Mouse (Mus musculus) kidney, adult 8-10 months (tissue): ENCODE measurements at regions not wholly inside any gene's neighbourhood (a gene's known extent, or its start where the extent isn't known, plus 50 kb on each side); places are given as distances from the start of the nearest gene placed in this dataset.
"Not testable (repeated sequence)": the region's sequence is repeated elsewhere in the genome, so short reads cannot be mapped to it uniquely, and the experiment has no call there.

Source experiments
- DNase-seq, 2 experiments: peaks; one replicate each; pipeline ENCODE4 v3.0.0; 2022

DNA sequence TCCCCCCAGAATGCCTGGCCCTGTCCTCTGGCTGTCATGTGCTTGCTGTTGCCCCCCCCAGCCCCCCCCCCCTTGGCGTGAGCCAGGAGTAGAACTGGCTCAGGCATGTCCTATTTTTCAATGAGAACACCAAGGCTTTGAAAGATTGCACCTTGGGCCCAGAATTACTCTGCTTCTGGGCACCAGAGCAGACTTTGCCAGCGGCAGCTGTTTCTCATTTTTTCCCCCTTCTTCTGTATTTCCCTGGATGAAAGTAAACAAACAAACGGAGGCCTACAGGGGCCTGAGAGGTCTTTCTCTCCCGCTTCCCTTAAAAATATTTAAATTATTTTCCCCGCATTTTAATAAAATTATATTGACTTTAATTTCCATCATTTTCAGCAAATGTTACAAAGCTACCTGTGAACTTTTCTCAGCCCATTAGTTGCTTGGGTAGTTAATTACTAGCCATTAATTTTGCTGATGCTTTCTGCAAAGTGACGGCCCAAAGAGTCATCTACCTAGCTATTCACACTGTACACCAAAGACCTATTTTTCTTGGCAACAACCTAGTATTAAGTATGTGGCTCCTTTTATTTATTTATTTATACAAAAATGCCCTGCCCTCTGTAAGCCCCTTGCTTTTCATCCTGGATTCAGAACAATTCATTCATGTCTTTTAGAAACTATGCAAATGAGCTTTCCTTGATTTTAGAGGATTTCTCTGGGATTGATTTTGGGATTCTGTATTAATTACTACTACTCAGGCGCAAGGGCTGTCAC, 496.2 kb upstream of the Fam160b2 start:
- DNase-seq = no peak

GRCm38 (mm10) chr14:71092626-71093326, 493.1 kb upstream of the Fam160b2 start:
- DNase-seq = no peak

- no peak for DNase-seq
Measured at GRCm38 (mm10) chr14:71085721-71086120, 486.1 kb upstream of the Fam160b2 start.

- DNase-seq = no peak
Measured at GRCm38 (mm10) chr14:71082327-71082726, 482.7 kb upstream of the Fam160b2 start.

DNA sequence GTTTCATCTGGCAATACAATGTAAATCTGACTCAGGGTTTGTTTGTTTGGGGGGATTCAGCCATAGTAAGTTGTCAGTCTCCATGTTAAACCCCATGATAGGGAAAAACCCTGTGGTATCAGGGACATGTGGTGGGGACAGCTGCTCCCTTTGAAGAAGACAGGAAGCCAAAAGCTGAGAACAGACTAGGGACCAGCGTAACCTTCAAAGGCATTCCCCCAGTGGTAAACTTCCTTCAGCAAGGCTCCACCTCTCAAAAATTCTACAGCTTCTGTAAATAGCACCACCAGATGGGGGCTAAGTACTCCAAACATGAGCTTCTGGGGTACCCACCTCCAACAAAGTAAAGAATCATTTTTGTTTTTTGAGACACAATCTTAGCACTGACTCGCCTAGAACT, 476.0 kb upstream of the Fam160b2 start:
- no peak for DNase-seq

DNA sequence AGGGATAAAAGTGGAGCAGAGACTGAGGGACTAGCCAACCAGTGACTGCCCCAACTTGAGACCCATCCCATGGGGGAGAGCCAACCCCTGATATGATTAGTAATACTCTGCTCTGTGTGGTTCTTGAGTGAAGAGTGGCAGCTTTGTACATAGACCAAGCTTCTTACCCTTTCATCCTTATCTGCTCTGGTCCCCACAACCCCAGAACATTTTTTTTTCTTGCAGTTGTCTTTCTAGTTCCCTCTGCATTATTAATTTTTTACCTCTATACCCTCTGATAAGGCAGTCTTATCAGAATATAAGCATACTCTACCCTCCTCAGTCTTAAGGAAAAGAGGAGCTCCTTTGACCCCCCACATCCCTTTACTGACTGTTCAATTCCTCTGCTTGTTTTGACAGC, 474.4 kb upstream of the Fam160b2 start:
- no peak for DNase-seq

- no peak for DNase-seq
Measured at GRCm38 (mm10) chr14:71065669-71066068, 466.0 kb upstream of the Fam160b2 start.

DNA sequence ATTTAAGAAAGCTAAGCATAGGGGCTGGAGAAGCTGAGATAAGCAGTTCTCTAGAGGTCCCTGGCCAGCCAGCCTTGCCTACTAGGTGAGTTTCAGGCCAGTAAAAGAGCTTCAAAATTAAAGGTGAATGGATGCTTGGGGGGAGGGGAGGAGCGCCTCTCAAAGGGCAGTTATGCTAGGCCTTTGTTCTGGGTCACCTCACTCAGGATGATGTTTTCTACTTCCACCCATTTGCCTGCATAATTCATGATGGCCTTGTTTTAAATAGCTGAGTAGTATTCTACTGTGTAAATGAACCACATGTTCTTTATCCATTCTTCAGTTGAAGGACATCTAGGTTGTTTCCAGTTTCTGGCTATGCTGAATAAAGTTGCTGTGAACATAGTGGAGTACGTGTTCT, 457.0 kb upstream of the Fam160b2 start:
- DNase-seq = no peak

DNA sequence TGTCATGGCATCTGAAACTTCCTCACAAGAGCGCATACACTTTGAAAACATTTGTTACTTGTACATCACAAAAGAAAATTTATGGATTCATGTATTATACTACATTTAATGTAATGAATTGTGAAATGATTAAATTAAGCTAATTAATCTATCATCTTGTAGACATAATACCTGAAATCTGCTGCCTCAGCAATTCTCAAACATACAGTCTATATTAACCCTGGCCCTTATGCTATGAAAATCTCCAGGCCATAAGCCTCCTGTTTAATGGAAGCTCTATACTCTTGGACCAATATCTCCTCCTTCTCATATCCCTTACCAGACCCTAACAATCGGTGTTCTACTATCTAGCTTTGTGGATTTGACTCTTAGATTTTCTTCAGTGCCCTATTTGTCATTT, 455.8 kb upstream of the Fam160b2 start:
- no peak for DNase-seq

DNA sequence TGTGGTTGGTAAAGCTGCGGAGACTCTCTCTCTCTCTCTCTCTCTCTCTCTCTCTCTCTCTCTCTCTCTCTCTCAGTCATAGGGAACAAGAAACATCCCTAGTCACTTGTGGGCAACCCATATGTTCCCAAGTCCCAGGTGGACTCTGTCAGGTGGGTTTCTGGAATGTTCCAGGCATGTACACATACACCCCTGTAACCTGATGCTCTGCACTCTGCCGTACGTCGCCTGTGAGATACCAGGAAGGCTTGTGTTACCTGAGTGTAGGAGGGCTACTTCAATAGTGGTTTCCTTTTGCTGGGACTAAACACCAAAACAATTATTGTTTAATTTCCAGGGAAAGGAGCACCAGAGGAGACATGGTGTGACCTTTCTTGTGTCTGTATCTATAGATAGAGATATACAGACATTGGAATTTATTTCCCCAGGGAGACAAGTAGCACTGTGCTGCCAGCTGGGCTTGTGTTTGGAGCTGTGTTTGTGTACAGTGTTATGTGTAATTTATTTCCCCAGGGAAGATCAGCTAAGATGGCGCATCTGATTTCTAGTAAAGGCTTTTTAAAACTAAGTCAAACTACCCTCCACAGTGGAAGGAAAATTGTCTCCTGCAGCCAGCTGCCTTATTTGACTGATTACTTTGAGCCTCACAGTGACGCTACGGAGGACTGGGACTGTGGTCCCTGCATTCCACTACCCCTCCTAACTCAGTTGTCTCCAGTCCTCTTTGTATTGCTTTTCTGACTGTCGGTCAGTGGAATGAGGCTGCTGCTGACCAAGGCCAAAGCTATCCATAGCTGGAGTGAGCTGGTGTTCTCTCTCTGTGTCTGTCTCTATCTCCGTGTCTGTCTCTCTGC, 454.4 kb upstream of the Fam160b2 start:
- no peak for DNase-seq

DNA sequence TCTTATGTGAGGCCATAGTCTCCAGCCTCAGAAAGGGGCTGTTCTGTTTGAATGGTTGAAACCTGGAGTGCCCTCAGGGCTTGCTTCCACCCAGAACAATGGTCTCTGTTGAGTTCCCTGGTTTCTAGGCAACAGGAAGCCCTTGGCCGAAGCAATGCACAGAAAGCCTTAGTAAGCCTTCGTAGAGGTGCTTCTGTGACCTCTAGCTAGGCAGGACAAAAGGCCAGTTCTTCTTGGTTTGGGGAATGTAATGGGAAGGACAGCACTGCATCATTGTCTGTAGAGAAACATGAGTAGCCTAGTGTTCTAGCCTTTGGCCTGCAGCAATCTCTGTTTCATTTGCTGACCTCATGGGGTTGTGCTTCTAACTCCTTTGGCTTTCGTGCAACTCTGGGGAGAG, 447.5 kb upstream of the Fam160b2 start:
- DNase-seq = no peak

GRCm38 (mm10) chr14:71043879-71044770, 444.5 kb upstream of the Fam160b2 start:
- DNase-seq = not testable (repeated sequence)

DNA sequence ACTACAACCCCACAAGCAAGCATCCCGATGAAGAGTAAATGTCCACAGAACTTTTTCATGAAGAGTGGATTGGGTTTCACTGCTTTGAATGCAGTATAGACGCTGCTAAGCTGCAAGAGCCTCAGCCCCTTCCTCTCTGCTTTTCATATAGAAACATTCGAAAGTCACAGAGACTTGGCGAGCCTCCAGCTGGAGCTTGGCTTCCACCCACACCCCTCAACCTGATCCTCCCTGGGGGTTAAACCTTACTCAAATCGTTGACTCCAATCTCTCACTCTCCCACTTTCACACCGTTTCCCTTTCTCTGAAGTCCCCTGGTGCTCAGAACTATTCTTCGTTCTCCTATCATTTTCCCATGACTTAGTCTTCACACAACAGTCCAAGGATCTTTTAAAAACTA, 437.0 kb upstream of the Fam160b2 start:
- no peak for DNase-seq

DNA sequence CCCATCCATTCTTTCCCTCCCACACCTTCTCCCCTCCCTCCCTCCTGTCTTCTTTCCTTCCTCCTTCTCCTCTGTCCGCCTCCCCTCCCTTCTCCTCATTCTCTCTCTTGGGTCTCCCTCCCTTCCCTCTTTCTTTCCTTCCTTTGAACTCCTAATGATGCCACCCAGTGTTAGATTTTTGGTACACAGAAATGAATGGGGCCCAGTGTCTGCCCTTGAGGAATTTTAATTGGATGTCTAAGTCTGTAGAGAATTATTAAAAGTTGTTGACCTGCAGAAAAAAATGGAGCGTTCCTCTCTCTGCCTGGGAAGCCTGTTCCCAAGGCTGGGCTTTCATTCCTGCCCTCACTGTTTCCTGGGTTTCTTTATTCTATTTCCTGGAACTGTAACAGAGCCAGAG, 434.0 kb upstream of the Fam160b2 start:
- DNase-seq = no peak

DNA sequence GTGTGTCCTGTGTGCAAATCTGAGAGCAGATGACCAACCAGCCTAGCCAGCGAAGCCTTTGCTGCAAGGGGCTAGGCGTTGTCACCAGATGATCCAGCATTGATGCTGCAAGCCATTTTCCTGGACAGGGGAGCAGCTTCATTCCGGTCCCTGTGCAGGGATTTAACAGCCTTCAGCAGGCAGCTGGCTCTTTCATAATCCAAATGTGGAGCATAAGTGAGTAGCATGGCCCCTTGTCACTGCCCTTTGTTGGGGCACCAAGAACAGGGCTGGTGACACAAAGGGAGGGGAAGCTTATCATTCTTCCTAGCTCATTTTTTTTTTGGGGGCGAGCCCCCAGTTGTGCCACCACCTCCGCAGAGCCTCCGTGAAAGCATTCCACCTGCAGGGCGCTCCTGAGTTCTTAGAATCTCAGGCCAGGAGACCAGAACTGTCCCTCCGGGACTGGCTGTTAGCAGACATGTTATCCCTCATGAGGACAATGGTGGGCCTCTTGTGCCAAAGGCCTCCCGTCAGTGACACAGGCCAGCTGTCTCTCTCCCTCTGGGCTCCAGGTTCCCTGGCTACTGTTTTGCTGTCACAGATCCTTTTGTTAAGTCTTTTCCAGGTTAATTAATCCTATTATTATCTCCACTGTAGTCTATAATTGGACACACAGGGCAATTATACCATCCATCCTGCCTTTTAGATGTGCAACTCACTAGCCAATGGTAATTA, 430.7 kb upstream of the Fam160b2 start:
- DNase-seq = no peak
